In the genomic region with DNA sequence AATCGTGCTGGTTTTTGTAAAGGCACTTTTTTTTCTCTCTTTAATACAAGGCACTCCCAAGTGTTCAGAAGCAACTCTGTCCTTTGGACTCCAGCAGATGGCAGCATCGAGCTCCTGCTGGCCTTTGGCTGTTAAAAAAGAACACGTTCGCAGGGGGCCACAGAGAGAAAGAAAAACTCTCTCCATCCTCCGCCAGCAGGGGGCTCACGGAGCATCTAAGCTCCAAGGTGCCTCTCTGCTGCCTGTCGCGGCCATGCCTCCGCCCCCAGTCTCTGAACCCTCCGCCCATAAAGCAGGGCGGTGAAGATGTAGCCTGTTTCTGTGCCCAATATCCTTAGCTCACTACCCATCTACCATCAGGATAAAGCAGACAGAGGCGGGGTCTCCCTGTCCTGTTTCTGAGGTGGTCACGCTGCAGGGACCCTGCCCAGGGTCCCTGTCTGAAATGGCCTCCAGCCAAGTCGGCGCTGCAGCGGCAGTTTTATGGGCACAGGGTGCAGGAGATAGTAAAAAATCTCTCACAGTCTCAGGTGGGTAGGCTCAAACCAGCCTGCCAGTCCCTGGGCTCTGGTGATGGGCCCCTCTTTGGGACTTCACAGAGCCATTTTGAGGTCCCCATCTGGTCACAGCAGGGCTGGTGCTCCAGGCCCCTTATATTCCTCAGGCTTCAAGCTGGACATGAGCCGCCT, we compare ENCODE assay signal across 9 mouse cellular contexts.
DNase-seq lines count a peak whose midpoint lies in the region; ATAC-seq and TF ChIP-seq lines count a peak whose summit lies in the region.
"Had no signal": no experiment of that assay in that cellular context is flagged by ENCODE, and none has a peak within 500 bp of the region (broad histone marks: within the 10 kb centered on the region; RNA-seq: fewer than 3 reads in every experiment).

No protein-coding gene starts in this region.

- H3K79me2 ChIP-seq in MEL (ENCODE audit: control insufficient read depth, insufficient read depth, low read length, poor library complexity): no peaks in the 10 kb centered on the region

- H3K36me3 ChIP-seq in MEL (ENCODE audit: control insufficient read depth in 1 of 2, insufficient read depth in 2 of 2, low read length in 2 of 2): no peaks in the 10 kb centered on the region
- peaks cover 16% of the 10 kb centered on the region for H3K36me3 ChIP-seq in lung, embryonic 14.5 days (ENCODE audit: insufficient read depth)

- no peaks in the 10 kb centered on the region for H3K9me3 ChIP-seq in MEL (replicated peaks; ENCODE audit: insufficient read depth, low read length)
- H3K9me3 ChIP-seq in lung, embryonic 14.5 days (ENCODE audit: low read depth, low read length): no peaks in the 10 kb centered on the region

- TF ChIP-seq RAD21 in MEL (IDR thresholded peaks at IDR 0.05; ENCODE audit: low read depth, low read length): peak; percentile 10

- H3K4me2 ChIP-seq in lung, embryonic 14.5 days: no peak overlapping the region

- no peak overlapping the region for H3K27ac ChIP-seq in MEL (ENCODE audit: control insufficient read depth, low read depth, low read length)
- no peak overlapping the region for H3K27ac ChIP-seq in layer of hippocampus, adult 2 months
- H3K27ac ChIP-seq in lung, embryonic 14.5 days (ENCODE audit: low read depth): no peak overlapping the region
- H3K27ac ChIP-seq: macrophage had no signal

- H3K4me3 ChIP-seq in MEL (ENCODE audit: control insufficient read depth in 1 of 2, insufficient read depth in 1 of 2, low read depth in 2 of 2, low read length in 2 of 2): no peak overlapping the region
- H3K4me3 ChIP-seq in layer of hippocampus, adult 2 months: peak overlapping the region; percentile 39
- no peak overlapping the region for H3K4me3 ChIP-seq in lung, embryonic 14.5 days (ENCODE audit: low read depth, low read length)

- no peak for TF ChIP-seq POLR2A in MEL (IDR thresholded peaks at IDR 0.05; ENCODE audit: control insufficient read depth in 1 of 2, insufficient read depth in 1 of 2, low read depth in 1 of 2, low read length in 2 of 2, poor library complexity in 1 of 2)

- DNase-seq in MEL (ENCODE audit: low read depth, low spot score): peak; percentile 31
- DNase-seq in cerebellum, adult 8-10 months: peak; percentile 77
- DNase-seq in layer of hippocampus, adult 2 months (ENCODE audit: low spot score in 2 of 2): peak; percentile 93 to 96
- peak; percentile 99 for DNase-seq in lung, embryonic 14.5 days
- peak; percentile 81 for DNase-seq in ovary, adult 18-20 months (ENCODE audit: low spot score)
- peak; percentile 74 to 81 for DNase-seq in thymus, adult 18-20 months

- TF ChIP-seq EP300 in MEL (IDR thresholded peaks at IDR 0.05; ENCODE audit: low read depth in 1 of 2, low read length in 2 of 2): no peak

- no peak overlapping the region for H3K9ac ChIP-seq in MEL (ENCODE audit: control insufficient read depth, low read depth, low read length, poor library complexity, severe bottlenecking)
- no peak overlapping the region for H3K9ac ChIP-seq in lung, embryonic 14.5 days

- TF ChIP-seq CTCF in MEL (IDR thresholded peaks at IDR 0.05 in 2 of 3, conservative IDR thresholded peaks at IDR 0.05 in 1 of 3; ENCODE audit: control insufficient read depth in 1 of 3, insufficient read depth in 1 of 3, low read depth in 2 of 3, low read length in 3 of 3, poor library complexity in 1 of 3, severe bottlenecking in 1 of 3): peak; percentile 10 to 51 (median 44); a peak in 5 of 6 replicates
- TF ChIP-seq CTCF in layer of hippocampus, adult 2 months (conservative IDR thresholded peaks at IDR 0.05): peak; percentile 97
- peak; percentile 99 for TF ChIP-seq CTCF in lung, embryonic 14.5 days (IDR thresholded peaks at IDR 0.05; ENCODE audit: low read depth)

- no peaks in the 10 kb centered on the region for H3K27me3 ChIP-seq in MEL (ENCODE audit: control insufficient read depth in 1 of 2, insufficient read depth in 2 of 2, low read length in 2 of 2)
- H3K27me3 ChIP-seq in lung, embryonic 14.5 days (ENCODE audit: insufficient read depth, low read length): no peaks in the 10 kb centered on the region

- ATAC-seq in frontal cortex, adult (ENCODE audit: low TSS enrichment): peak; percentile 92
- peak; percentile 92 to 95 for ATAC-seq in hematopoietic stem cell, adult 5-6 weeks (replicated peaks in 1 of 2; ENCODE audit: insufficient read depth in 1 of 2, low FRiP score in 2 of 2, low TSS enrichment in 1 of 2, low read depth in 1 of 2, poor library complexity in 2 of 2, severe bottlenecking in 2 of 2)
- ATAC-seq in lung, embryonic 14.5 days (ENCODE audit: insufficient read depth): peak; percentile 86

- H3K4me1 ChIP-seq in MEL (ENCODE audit: control insufficient read depth in 1 of 2, insufficient read depth in 2 of 2, low read length in 2 of 2): no peaks in the 10 kb centered on the region
- no peaks in the 10 kb centered on the region for H3K4me1 ChIP-seq in lung, embryonic 14.5 days (ENCODE audit: insufficient read depth)

- 25% methylated on average over 17 of the region's 17 CpGs for WGBS in lung, embryonic 14.5 days

TF ChIP-seq in MEL, 35 proteins besides CTCF, POLR2A, EP300 and RAD21:
- TF ChIP-seq MYB (IDR thresholded peaks at IDR 0.05; ENCODE audit: low read depth, low read length) (no peak), MEF2A (IDR thresholded peaks at IDR 0.05; ENCODE audit: extremely low read depth, insufficient replicate concordance, low read depth, low read length, poor library complexity, severe bottlenecking) (no peak), USF1 (IDR thresholded peaks at IDR 0.05; ENCODE audit: low read depth, low read length) (no peak), SMC3 (IDR thresholded peaks at IDR 0.05; ENCODE audit: low read depth, low read length) (peak; percentile 25), TAL1 (IDR thresholded peaks at IDR 0.05; ENCODE audit: low read length) (no peak), POLR2AphosphoS5 (IDR thresholded peaks at IDR 0.05; ENCODE audit: borderline replicate concordance, low read depth, low read length) (no peak)

Comparison
In these comparisons a context has a peak if more than half of its experiments do, and no peak if none do; other contexts are left out.
1. DNase-seq: peak in every context shown above with its lines; median percentile 99 in lung, embryonic 14.5 days; 94 in layer of hippocampus, adult 2 months; 81 in ovary, adult 18-20 months; 78 in thymus, adult 18-20 months; 77 in cerebellum, adult 8-10 months; 31 in MEL.
2. CTCF ChIP-seq: peak in every context shown above with its lines; median percentile 99 in lung, embryonic 14.5 days; 97 in layer of hippocampus, adult 2 months; 44 in MEL.